Mouse (Mus musculus) heart, embryonic 16.5 days (tissue): ENCODE data around the gene Clca3a1. TPM values are rescaled to one million over a fixed set of nuclear protein-coding genes. Genes with fewer than 3 reads are reported as not detected.
A peak's percentile ranks its signal among the peaks of the same experiment; 100 is the strongest.

Source experiments
- ATAC-seq: fragments of 200-750 bp; cut with Nextera tagmentation; replicated peaks from 2 replicates; pipeline ENCODE4 v1.8.0; 2017; ENCODE audit warnings: moderate number of reproducible peaks; ENCODE audit not compliant: insufficient read depth, low FRiP score; ENCODE audit errors: extremely low read depth
- H3K27ac ChIP-seq: fragments of 300-500 bp; sonication (generic); 2 replicates; pipeline ENCODE4 v1.5.1; 2014; ENCODE audit warnings: mild to moderate bottlenecking, low read length, control low read depth, moderate library complexity
- H3K27me3 ChIP-seq: fragments of 300-500 bp; sonication (generic); 2 replicates; pipeline ENCODE4 v1.6.1; 2014; ENCODE audit warnings: low read length, mixed read lengths; ENCODE audit not compliant: control insufficient read depth, insufficient read depth
- H3K36me3 ChIP-seq: fragments of 300-500 bp; sonication (generic); 2 replicates; pipeline ENCODE4 v1.6.1; 2014; ENCODE audit not compliant: control insufficient read depth, insufficient read depth
- H3K4me1 ChIP-seq: fragments of 300-500 bp; sonication (generic); 2 replicates; pipeline ENCODE4 v1.6.1; 2014; ENCODE audit warnings: low read length, mixed read lengths; ENCODE audit not compliant: control insufficient read depth, insufficient read depth
- H3K4me2 ChIP-seq: fragments of 300-500 bp; sonication (generic); 2 replicates; pipeline ENCODE4 v1.6.1; 2014; ENCODE audit warnings: low read depth, mild to moderate bottlenecking, control low read depth, low read length
- H3K4me3 ChIP-seq: fragments of 300-500 bp; sonication (generic); 2 replicates; pipeline ENCODE4 v1.5.1; 2014; ENCODE audit warnings: mild to moderate bottlenecking, control low read depth, low read length
- H3K9ac ChIP-seq: fragments of 300-500 bp; sonication (generic); 2 replicates; pipeline ENCODE4 v1.6.1; 2014; ENCODE audit warnings: low read length, control low read depth
- H3K9me3 ChIP-seq: fragments of 300-500 bp; sonication (generic); replicated peaks from 2 replicates; pipeline ENCODE4 v1.6.1; 2016; ENCODE audit warnings: low read length; ENCODE audit not compliant: control insufficient read depth
- WGBS: fragments of 180-500 bp; shearing (Covaris S2); extraction: QIAGEN DNeasy Blood & Tissue Kit; methylation state at CpG from one replicate; pipeline ENCODE4 v1.1.7; 2014; 5-methylcytosine and 5-hydroxymethylcytosine counted together
- polyA plus RNA-seq: library from polyadenylated mRNA; unstranded; fragments of >200 nt; fragmentation: Nextera tagmentation; extraction: Ambion mirVana; gene quantifications from 2 replicates; pipeline ENCODE4 v1.2.1, GENCODE M21; 2015

Clca3a1 gene
- polyA plus RNA-seq, 1 experiment from 2014 or later, result 18.0 TPM

GRCm38 (mm10) chr3:144694040-144694439 is 66.7 kb downstream of the Clca3a1 start:
- H3K4me2 ChIP-seq, result no peak overlapping the region
- no peaks in the 10 kb centered on the region for H3K9me3 ChIP-seq
- 86% methylated on average over 10 of the region's 10 CpGs for WGBS
- H3K4me3 ChIP-seq, result no peak overlapping the region
- peaks cover 8% of the 10 kb centered on the region; the same call in 1 of the 2 replicates for H3K4me1 ChIP-seq
- no peak overlapping the region for H3K27ac ChIP-seq
- H3K36me3 ChIP-seq, result peaks cover 44% of the 10 kb centered on the region
- ATAC-seq, result no peak
- no peak overlapping the region for H3K9ac ChIP-seq
- no peaks in the 10 kb centered on the region for H3K27me3 ChIP-seq

GRCm38 (mm10) chr3:144692052-144692451 is 68.7 kb downstream of the Clca3a1 start:
- Histone ChIP-seq H3K4me2 (no peak overlapping the region), H3K27me3 (no peaks in the 10 kb centered on the region), H3K4me3 (no peak overlapping the region), H3K27ac (no peak overlapping the region), H3K9me3 (no peaks in the 10 kb centered on the region), H3K4me1 (0 out of 2 replicates have a peak, but pooled peaks cover 2% of the 10 kb centered on the region), H3K36me3 (peaks cover 49% of the 10 kb centered on the region), H3K9ac (no peak overlapping the region)
- no peak for ATAC-seq
- WGBS, result 50% methylated on average over 3 of the region's 3 CpGs

- WGBS, result 35% methylated on average over 11 of the region's 11 CpGs
- Histone ChIP-seq H3K36me3 (peaks cover 35% of the 10 kb centered on the region), H3K4me1 (0 out of 2 replicates have a peak, but pooled peaks cover 2% of the 10 kb centered on the region), H3K4me2 (no peak overlapping the region), H3K27ac (no peak overlapping the region), H3K27me3 (no peaks in the 10 kb centered on the region), H3K9ac (no peak overlapping the region), H3K4me3 (no peak overlapping the region), H3K9me3 (no peaks in the 10 kb centered on the region)
- peak; percentile 80 for ATAC-seq
These were observed 71.5 kb downstream of the Clca3a1 start for GRCm38 (mm10) chr3:144689236-144689635.

GRCm38 (mm10) chr3:144688284-144688683 is 72.5 kb downstream of the Clca3a1 start:
- no peaks in the 10 kb centered on the region for H3K27me3 ChIP-seq
- no peak overlapping the region for H3K27ac ChIP-seq
- H3K9me3 ChIP-seq, result no peaks in the 10 kb centered on the region
- WGBS, result 78% methylated on average over 8 of the region's 8 CpGs
- no peak overlapping the region for H3K4me2 ChIP-seq
- H3K9ac ChIP-seq, result no peak overlapping the region
- no peak for ATAC-seq
- 0 out of 2 replicates have a peak, but pooled peaks cover 2% of the 10 kb centered on the region for H3K4me1 ChIP-seq
- H3K4me3 ChIP-seq, result no peak overlapping the region
- peaks cover 29% of the 10 kb centered on the region for H3K36me3 ChIP-seq

- Histone ChIP-seq H3K27ac (no peak overlapping the region), H3K9me3 (no peaks in the 10 kb centered on the region), H3K4me1 (0 out of 2 replicates have a peak, but pooled peaks cover 2% of the 10 kb centered on the region), H3K4me3 (no peak overlapping the region), H3K27me3 (no peaks in the 10 kb centered on the region), H3K4me2 (no peak overlapping the region), H3K36me3 (peaks cover 23% of the 10 kb centered on the region), H3K9ac (no peak overlapping the region)
- no peak for ATAC-seq
- 88% methylated on average over 9 of the region's 9 CpGs for WGBS
These were observed 73.2 kb downstream of the Clca3a1 start for GRCm38 (mm10) chr3:144687618-144688017.

- Histone ChIP-seq H3K9ac (no peak overlapping the region), H3K27ac (no peak overlapping the region), H3K4me3 (no peak overlapping the region), H3K4me2 (no peak overlapping the region), H3K27me3 (no peaks in the 10 kb centered on the region), H3K36me3 (peaks cover 21% of the 10 kb centered on the region), H3K9me3 (no peaks in the 10 kb centered on the region), H3K4me1 (0 out of 2 replicates have a peak, but pooled peaks cover 2% of the 10 kb centered on the region)
- 78% methylated on average over 5 of the region's 5 CpGs for whole genome bisulfite sequencing
- no peak for ATAC-seq
These were observed 74.6 kb downstream of the Clca3a1 start for GRCm38 (mm10) chr3:144686146-144686545.

- Histone ChIP-seq H3K4me2 (no peak overlapping the region), H3K4me1 (no peaks in the 10 kb centered on the region), H3K9ac (no peak overlapping the region), H3K9me3 (no peaks in the 10 kb centered on the region), H3K27ac (no peak overlapping the region), H3K36me3 (peaks cover 15% of the 10 kb centered on the region), H3K4me3 (no peak overlapping the region), H3K27me3 (no peaks in the 10 kb centered on the region)
- no peak for ATAC-seq
- 66% methylated on average over 12 of the region's 12 CpGs for WGBS
These were observed 77.5 kb downstream of the Clca3a1 start for GRCm38 (mm10) chr3:144683136-144683814.

- no peak overlapping the region for H3K4me3 ChIP-seq
- H3K4me1 ChIP-seq, result no peaks in the 10 kb centered on the region
- H3K27ac ChIP-seq, result no peak overlapping the region
These were observed 79.2 kb downstream of the Clca3a1 start for GRCm38 (mm10) chr3:144681542-144681941.

GRCm38 (mm10) chr3:144679701-144680159 is 81.0 kb downstream of the Clca3a1 start:
- Histone ChIP-seq H3K4me1 (no peaks in the 10 kb centered on the region), H3K4me3 (no peak overlapping the region), H3K36me3 (peaks cover 4% of the 10 kb centered on the region; the same call in 1 of the 2 replicates), H3K9ac (no peak overlapping the region), H3K9me3 (no peaks in the 10 kb centered on the region), H3K4me2 (no peak overlapping the region), H3K27me3 (no peaks in the 10 kb centered on the region), H3K27ac (no peak overlapping the region)
- 82% methylated on average over 8 of the region's 8 CpGs for WGBS
- no peak for ATAC-seq

More at GRCm38 (mm10) chr3:144681542-144681941, 79.2 kb downstream of the Clca3a1 start:
- no peaks in the 10 kb centered on the region for H3K9me3 ChIP-seq
- H3K36me3 ChIP-seq, result peaks cover 9% of the 10 kb centered on the region
- no peaks in the 10 kb centered on the region for H3K27me3 ChIP-seq
- 62% methylated on average over 5 of the region's 5 CpGs for WGBS
- no peak for ATAC-seq
- H3K9ac ChIP-seq, result no peak overlapping the region
- H3K4me2 ChIP-seq, result no peak overlapping the region
